Mouse (Mus musculus): Measurements from ENCODE around the gene Hes2.

DNA sequence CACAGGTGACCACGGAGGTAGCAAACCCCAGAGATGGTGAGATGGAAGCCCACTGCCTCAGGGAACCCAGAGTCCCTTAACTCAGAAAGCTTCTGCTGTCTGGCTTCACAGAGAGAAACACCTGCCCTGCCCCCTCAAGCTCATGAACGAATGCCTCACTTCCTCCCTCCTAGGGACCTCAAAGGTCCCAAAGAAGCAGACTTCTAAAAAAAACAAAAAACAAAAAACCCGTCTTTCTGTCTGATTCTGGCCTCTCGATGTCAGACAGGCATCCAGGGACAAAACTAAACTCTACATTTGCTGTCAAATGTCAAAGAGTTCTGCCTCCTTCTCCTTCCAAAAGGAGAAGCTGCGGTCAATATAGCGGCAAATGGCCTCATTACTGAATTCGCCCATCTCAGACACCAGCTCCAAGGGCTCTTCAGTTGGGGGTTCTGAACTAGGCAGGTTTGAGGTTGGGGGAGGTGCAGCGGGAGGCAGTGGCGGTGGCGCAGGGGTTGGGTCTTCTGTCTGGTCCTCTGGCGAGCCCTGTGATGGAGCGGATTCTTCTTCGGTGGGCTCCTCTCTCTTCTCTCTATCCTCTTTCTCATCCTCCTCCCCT, 34.2 kb upstream of the Hes2 start:
- no peak for TF ChIP-seq POLR2A (IDR thresholded peaks at IDR 0.05; ENCODE audit: extremely low read depth, insufficient read depth, low read length)
- no peak for TF ChIP-seq CTCF (IDR thresholded peaks at IDR 0.05; ENCODE audit: extremely low read depth, insufficient read depth, low read length)
